Mouse (Mus musculus): ENCODE measurements around the gene Vps41.

Vps41 gene

DNA sequence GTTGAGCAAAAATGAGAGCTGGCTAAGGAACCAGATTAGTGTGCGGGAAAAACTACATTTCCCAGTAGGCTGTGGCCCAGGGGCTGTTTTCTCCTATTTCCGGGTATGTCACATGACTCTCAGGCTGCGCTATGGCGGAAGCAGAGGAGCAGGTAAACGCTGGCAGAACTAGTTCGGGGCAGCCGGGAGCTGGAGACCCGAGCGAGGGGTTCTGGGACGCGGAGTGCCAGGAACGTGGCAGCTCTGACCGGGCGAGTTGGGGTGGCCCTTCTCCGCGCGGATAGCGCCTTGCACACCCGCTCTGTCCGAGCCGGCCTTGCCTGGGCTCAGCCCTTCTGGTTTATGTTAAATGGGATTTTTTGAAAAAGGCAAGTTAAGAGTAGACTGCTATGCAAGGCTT, at the start of gene Vps41:
TSS of gene Vps41 (plus strand) at position 102 of the 400 bp plus-strand sequence.
- DNase-seq, result peak; percentile 94

DNA sequence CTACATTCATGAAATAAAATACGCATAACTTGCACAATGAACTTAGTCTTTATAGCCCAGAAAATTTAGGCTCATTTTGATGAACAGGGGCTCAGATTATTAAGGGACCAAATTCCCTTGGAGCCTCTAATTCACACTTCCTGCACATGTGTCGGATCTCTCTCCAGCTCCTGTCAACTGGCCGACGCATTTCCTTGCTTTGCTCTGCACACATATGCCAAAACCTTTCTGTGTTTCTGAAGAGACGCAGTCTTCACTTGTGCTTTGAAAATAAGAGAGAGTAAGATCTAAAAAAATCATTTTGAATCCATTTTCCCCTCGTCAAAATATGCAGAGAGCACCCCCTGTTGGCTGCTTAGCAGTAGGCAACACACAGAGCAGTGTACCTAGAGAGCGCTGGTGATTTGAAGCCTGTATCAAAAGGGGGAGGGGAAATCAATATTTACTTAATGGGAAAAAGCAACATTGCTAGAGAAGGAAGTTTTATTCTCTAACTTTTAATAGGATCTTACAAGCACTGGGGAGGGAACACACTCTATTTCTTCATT, 18.5 kb upstream of the Vps41 start:
- peak; percentile 4 for DNase-seq

DNA sequence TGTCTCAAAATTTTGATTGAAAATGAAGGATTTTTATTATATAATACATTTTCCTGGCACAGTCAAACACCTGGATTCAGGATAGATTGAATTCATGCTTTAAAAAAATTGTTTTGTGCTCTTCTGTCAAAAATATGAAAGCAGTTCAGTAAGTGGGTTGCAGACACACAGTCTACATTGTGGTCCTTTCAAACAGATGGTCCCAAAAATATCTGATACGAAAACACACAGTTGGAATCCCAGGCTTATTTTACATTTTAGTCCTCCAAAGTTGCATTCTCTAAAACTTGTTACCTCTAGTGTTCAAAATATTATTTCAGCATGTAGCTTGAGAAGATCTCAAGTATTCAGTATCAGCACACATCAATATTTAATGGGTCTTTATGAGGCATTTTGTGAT, 5.4 kb upstream of the Vps41 start:
- DNase-seq, result no peak

DNA sequence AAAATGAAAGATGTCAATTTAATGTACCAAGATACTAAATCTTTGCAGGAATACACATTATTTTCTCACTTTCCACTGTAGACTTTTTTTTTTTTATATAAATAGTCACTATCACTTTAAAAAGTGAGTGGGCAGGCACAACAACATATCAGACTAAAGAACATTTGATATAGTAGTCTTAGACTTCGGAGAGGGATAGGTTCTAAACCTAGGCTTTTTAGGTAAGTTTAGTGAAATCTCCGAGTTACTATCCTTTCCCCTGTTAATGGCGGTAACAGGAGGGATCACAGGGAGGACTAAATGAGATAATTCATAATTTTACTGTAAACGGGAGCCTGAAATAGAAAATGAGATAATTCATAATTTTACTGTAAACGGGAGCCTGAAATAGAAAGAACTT, 379 bp upstream of the Vps41 start:
- no peak for DNase-seq

DNA sequence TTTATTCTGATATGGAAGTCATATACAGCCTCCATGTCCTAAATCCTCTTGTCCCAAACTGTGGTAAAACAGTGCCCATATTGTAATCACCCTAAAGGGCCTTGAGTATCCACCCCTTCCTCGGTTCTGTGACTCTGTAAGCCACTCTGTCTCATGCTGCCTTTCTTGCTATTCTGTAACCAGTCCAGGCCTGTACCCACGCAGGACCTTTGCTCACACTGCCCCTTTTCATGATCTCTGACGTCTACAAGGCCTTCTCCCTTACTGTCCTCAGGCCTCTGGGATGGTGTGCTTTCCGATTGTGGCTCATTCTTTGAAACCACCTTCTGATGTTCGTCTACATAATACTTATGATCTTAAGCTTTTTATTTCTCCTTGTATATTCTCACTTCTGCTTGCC, 1.4 kb downstream of the Vps41 start:
- peak; percentile 15 for DNase-seq

DNA sequence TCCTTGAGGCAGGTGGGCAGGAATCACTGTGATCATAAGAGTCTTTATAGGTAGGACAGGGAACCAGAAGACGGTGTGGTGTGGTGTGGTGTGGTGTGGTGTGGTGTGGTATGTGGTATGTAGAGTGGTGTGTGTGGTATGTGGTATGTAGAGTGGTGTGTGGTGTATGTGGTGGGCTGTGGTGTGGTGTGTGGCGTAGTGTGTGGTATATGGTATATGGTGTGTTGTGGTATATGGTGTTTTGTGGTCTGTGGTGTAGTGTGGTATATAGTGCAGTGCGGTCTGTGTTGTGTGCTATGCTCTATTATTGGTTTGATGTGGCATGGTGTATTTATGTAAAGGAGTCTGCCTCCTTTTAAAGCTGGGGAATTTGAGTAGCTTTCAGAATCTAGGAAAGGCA, 13.6 kb downstream of the Vps41 start:
- no peak for DNase-seq

DNA sequence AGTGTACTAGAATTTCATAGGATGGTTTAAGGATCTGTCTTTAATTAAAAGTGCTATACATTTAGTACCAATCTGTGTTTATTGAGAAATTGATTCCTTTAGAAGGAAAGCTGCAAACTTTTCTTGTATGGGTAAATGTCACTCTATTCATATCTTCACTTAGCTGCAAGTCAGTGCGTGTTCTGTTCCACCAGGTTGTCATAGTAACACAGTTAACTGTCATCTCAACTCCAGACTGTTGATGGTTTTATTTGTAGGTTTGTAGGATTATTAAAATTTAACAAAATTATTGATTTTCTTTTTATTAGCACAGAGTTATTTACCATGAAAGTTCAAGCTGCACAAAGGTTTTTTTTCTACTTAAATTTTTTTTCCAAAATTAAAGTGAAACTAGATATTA, 19.5 kb downstream of the Vps41 start:
- DNase-seq, result no peak

DNA sequence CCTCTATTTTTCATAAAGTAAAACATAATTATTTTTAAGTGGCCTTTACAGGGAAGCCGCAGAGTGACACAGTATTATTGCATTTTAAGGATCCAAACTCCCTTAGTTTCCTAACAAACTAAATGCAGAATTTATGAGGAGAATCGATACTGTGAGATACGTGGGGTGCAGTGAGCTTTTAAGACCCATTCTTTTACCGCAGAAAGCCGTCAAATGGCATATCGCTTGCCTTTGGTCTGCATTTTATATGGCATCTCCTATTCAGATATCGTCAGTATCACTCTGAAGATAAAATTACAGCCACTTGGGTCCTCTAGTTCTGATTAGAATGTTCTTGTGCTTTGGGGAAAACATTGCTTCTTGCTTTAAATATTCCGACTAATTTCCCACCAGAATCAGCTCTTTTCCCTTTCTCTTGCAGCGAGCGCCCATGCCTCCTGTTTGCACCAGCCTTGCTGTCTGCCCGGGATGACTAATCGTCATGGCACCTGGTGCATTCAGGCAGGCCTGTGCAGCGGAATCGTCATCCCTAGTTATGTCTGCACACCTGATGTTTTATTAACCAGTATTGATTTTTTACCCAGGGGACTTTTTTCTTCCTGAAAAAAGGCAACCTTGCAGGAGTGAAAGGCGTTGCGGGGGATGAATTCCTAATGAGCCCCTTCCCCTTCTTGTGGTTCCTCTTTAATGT, 26.6 kb downstream of the Vps41 start:
- DNase-seq, result no peak

DNA sequence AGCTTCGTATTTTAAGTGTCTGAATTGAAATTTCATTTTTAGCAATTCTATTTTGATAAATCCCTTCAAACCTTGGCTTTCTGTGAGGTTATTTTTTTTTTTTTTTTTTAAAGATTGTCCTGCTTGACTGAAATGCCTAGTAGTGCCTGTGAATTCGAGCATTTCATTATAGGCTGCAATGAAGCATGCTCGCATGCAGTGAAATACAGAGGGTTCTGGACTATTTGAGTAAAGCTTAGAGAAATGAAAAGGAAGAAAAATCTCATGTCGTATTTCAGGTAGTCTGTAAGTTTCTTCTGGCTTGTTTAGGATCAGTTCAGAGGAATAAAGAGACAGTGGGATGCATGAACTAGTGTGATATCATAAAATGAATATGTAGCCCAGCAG, 27.2 kb downstream of the Vps41 start:
- no peak for DNase-seq

DNA sequence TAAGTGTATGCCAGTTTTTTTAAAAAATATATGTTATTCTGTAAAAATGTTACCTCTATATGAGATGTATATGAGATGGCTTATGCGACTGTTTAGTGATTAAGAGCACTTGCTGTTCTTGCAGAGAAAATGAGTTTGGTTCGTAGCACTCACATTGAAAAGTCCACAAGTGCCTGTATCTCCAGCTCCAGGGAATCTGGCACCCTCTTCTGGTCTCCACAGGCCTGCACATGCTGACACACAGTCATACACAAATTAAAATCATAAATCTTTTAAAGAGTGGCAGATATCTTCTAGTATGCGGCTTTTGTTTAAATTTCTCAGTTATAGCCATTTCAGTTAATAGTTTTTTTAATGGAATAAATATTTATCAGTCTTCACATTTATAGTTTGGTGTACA, 40.9 kb downstream of the Vps41 start:
- DNase-seq, result peak; percentile 2

DNA sequence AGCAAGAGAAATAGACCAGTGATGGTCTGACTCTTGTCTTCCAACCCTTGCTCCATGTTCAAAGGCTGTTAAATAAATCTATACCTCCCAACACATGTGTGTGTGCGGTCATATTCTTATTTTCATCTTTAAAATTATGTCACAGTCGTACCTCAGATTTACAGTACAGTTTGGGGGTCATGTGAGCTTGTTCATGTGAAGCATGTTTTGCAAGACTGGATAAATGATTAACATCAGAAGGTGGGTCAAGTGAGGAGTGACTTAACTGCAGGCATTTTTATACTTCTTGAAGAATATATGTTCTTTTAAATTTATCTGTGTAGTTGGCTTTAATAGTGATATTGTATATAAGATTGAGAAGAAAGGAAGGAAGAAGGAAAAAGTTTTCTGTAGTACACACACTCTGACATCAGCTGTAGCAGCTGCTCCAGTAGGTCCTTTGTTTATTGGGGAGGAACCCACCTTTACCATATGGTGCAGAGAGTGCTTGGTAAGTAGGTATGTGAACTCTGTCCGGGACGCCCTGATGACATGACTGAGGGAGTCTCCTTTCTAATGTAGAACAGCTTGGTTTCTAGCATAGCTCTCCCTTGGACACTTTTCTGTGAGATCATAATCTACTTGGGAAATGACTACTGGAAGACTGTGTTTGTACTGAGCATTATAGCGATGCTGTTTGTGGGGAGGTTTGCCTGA, 42.4 kb downstream of the Vps41 start:
- DNase-seq, result peak; percentile 13

DNA sequence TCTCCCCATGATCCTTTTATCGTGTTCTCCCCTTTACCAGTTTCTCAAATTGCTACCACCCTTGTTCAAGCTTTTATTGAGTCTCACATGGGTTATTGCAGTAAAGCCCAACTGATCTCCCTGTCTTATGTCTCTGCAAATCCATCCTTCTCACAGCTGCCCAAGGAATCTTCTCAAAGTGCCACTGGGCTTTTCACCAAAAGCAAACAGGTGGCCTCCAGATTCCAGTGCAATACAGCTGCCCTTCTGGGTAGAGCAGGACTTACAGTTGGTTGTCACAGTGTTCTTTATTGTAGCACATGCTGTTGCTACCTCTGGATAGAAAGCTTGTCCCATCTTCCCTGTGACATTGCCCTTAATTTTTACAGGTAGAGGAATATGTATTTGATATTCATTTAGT, 44.4 kb downstream of the Vps41 start:
- DNase-seq, result no peak

DNA sequence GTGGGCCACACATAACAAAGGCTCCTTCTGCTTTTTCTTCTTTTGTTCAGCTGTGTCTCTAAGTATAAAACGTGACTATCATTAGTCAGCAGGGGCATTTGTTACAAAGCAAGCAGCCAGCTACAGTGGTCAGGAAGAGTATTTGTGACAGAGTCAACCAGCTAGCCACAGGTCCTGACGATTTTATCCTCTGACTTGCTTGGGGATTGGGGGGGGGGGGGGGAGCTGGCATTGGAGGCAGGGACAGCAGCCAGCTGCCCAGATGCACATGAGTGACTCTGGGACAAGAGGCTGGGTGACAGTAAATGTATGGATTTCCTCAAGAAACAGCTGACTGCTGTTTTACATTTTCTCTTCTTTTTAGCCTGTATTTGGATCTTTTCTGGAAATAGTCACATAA, 50.8 kb downstream of the Vps41 start:
- no peak for DNase-seq

DNA sequence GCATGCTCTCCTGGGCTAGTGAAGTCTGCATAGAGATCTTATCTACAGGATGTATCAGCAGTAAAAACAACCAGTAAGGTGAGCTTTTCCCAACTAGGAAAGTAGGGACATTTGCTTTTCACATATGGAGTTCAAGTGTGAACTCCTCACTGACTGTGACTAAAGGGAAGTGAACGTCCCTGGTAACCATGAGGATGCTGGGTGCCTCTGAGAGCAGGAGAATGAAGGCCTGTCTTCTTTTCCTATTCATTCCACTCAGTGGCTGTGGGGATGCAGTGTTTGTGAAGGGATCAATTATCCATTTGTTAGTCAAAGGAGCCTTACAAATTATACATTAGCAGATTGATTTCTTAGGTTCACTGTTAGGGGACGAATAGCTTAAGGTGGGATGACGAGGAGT, 51.4 kb downstream of the Vps41 start:
- no peak for DNase-seq

DNA sequence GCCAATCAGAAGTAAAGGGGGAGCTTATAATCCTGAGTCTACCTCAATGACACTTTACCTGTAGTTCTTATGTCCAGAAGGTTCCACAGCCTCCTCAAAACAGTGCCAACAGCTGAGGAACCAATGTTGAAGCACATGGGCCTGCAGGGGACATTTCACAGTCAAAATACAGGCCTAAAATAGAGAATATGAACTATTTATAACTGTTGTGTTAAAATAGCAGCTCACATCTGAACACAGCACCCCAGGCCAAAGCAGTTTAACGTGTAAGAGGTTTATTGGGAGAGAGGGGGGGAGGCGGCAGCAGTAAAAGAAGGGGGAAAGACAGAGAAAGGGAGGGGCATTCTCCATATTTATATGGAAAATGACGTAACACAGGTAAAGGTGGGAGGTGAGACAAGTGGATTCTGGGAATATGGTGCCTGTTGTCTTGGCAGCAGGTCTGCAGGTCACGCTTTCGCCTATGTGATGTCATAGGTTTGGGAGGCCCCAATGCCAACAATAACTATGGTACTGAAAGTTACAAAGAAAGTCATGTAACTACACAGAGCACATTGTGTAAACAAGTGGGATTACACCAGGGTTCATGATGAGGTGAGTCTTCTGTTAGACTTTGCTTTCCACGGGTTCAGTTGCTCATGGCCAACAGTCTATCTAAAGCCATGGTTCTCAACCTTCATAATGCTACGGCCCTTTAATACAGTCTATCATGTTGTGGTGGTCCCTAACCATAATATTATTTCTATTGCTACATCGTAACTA, 56.5 kb downstream of the Vps41 start:
- no peak for DNase-seq

DNA sequence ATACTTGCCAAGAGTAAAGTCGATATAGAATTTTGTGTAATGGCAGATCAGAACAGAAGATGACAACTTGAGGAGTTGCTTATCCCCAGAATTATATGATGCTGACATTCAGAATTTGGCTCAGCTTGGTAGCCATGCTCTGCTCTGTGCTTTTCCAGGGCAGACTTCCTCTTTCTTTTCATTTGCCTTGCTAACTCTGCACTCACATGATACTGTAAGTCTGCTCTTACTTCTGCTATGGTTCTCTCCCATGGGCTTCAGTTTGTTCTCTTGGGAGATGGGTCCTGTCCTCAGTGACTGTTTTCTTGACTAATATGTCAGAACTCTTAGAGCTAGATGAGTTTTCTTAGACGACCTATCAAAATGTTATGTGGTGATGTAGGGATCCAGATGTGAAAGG, 64.2 kb downstream of the Vps41 start:
- peak; percentile 22 for DNase-seq

DNA sequence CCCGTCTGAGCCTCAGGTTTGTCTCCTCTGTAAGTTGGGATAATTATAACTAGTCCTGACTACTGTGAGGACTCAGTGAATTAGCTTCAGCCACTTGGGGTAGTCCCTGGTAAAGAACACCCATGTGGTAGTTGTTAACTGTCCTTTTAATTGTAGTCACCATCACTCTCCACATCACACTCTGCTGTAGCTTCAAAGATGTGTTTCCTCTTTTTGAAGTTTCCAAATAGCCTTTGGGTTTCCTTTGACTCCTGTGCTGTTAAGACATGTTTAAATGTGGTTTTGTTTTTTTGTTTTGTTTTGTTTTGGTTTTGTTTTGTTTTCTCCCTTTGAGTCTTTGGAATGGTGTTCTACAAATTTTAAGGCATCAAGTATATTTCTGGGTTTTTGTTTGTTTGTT, 68.6 kb downstream of the Vps41 start:
- DNase-seq, result no peak

DNA sequence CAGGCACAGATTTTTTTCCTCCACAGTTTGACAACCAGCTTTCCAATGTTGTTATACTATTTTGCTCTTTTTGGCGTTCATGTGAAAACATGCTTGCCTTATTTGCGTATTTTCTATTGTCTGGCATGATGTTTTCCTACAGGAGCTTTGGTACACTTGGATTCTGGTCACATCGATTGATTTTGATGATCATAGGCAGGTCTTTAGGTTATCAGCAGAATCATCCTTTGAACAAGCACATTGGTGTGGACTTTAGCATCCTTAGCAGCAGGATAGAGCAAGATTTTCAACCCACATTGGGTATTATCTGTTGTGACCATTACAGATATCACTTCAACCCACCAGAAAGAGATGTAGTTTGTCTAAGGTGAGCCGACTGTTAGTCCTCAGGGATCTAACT, 71.0 kb downstream of the Vps41 start:
- no peak for DNase-seq

DNA sequence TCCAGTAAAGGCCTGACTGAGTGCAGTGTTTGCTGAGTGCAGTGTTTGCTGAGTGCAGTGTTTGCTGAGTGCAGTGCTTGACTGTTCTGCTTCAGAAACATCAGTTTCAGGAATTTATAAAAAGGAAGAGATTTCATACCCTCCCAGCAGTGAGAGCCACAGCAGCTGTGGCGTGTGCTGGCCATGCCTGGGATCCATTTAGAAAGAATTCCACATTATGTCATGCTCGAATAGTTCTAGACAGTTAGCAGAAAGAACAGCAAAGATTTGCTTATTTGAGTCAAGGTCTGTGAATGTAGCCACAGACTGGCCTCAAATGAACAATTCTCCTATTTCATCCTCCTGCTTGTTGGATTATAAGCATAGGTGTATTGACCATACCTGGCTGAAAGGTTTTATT, 71.6 kb downstream of the Vps41 start:
- no peak for DNase-seq

DNA sequence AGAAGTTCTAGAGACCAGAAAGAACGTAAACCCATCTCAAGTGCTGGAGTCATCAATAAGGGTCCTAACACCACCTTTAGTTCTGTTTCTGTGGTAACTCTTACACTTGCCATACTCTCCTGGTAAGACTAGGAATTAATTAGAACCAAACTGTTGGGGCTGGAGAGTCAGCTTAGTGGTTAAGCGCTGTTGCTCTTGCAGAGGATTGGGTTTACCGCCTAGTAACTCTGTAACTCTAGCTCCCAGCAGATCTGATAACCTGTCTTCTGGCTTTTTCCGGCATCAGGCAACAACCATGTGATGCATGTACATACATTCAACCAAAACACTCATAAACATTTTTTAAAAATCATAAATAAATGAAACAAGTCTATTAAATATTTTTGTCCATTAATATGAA, 72.6 kb downstream of the Vps41 start:
- DNase-seq, result no peak

DNA sequence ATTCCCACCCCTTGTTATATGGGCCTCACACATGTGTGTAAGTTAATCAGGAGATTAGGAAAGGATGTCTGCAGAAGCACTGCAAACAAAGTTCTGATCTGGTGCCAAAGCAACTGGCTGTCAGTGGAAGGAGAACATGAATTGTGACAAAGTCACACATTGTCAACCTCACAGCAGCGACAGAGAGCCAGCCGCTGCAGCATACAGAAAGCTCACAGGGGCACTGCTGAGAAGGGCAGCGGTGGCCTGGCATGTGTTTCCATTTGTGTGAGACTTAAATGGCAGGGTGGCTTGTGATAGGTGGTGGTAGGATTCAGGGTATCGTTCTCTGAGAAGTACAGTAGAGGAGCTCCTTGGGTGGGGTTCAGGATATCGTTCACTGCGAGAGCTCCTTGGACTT, 73.0 kb downstream of the Vps41 start:
- no peak for DNase-seq

DNA sequence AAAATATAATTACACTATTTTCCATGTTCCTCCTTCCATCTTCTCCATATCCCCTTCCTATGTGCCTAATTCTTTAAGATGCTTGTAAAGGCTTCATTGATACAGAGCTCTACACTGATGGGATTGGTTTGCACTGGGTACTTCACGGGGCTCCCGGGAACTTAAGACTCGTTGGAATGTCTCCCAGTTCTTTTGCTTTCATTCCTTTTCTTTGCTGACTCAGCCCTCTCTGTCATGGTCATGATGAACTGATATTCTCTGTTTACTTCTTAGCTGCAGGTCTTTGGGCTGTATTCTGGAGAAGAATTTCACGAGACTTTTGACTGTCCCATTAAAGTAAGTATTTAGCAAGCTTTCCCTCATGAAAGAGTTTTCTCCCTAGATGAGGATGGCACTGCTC, 74.2 kb downstream of the Vps41 start:
- no peak for DNase-seq

DNA sequence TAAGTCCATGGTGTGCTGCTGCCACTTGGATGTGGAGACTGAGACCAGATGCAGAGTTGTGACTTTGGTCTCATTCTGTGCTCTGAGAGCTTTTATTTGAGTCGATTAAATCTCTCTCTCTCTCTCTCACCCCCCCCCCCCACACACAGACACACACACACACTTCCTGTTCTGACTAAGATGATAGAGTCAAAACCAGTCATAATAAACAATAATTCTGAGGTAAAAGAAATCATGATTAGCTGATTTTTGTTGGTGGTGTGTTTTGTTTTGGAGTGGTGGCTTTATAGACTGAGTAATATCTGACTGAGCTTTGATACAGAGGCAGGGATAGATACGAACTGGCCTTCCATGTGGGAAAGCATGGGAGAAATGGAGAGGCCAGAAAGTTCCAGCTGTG, 74.6 kb downstream of the Vps41 start:
- no peak for DNase-seq

DNA sequence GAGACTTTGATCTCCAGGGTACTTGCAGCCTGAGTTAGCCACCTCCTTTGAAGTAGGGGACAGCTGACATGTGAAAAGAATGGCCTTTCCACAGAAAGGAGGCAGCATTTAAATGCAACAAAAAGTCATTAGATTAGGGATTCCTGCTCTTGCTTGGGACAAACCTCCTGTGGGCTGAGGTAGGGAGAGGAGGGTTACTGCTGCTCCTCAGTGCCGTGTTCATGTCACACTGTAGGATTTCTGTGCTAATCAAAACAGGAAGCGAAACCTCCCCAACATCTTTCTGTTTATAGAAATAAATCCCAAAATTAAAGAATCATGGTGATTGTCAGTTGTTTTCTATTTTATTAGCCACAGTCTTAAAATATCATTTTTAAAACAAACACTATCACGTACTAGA, 77.4 kb downstream of the Vps41 start:
- DNase-seq, result no peak

Data from lung, postnatal 36 days (tissue).